Mouse (Mus musculus): ENCODE measurements around the gene Slc35e1. TPM values are rescaled to one million over a fixed set of nuclear protein-coding genes. Genes with fewer than 3 reads are reported as not detected.

Slc35e1 gene
- polyA plus RNA-seq, 1 experiment from 2014 or later: 21.2 TPM

DNA sequence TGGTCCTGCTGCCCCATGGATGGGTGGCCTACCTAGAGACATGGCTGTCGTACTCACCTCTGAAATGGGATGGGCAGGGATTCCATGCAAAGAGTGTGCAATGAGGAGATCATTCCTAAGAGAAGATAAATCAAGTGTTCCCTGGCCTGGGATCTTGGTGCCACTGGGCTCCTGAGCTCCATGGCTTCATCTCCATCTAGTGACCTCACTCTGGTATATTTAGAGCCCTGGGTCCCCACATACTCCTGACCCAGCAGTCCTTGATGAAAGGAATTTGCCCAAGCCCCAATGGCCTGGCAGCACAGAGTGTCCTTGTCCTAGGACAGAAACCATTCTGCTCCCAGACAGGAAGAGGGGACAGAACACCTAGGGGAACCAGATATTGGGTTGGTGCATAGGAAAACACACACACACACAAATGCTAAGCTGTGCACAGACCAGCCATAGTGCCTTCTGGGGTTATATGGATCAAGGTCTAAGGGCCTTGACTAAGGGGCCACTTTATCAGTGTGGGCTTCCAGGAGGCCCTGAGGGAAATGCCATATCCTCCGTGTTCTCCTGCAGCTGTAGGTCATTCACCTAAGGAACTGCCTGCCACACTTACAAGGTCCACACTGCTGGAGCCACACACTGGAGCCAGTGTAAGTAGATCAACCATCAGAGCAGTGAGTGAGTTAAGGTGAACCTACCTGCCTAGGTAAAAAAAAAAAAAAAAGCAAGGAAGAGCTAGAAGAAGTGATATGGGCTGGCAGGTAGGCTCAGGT is 7.3 kb upstream of the Slc35e1 start:
- Histone ChIP-seq H3K9me3 (no peaks in the 10 kb centered on the region), H3K4me2 (no peak overlapping the region), H3K27me3 (no peaks in the 10 kb centered on the region), H3K9ac (no peak overlapping the region), H3K4me1 (0 out of 2 replicates have a peak, but pooled peaks cover 5% of the 10 kb centered on the region), H3K36me3 (replicated peaks) (peaks cover 29% of the 10 kb centered on the region), H3K4me3 (replicated peaks) (no peak overlapping the region), H3K27ac (no peak overlapping the region)
- ATAC-seq (ENCODE audit: low FRiP score): no peak
- WGBS: 93% methylated on average over 2 of the region's 2 CpGs

DNA sequence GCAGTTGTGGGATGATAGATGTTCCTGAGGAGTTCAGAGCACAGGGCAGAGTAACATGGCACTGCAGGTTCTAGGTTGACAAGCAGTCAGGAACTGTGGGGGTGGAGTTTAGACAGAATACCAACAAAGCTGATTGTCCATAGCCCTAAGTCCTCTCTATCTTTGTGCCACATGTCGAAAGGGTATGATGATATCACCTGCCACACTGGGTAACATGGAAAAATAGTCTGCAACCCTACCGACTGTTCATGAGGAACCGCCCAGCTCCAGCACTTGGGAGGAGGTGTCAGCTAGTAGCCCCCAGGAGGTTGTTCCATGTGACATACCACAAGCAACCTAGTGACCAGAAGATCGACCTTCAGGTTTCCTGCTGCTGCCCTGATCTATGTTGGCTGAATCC is 6.1 kb upstream of the Slc35e1 start:
- 94% methylated on average over 4 of the region's 4 CpGs for WGBS
- no peak overlapping the region for H3K4me3 ChIP-seq (replicated peaks)
- no peak overlapping the region for H3K27ac ChIP-seq
- no peak overlapping the region for H3K4me2 ChIP-seq
- ATAC-seq (ENCODE audit: low FRiP score): no peak
- peaks cover 32% of the 10 kb centered on the region for H3K36me3 ChIP-seq (replicated peaks)
- no peaks in the 10 kb centered on the region for H3K27me3 ChIP-seq
- no peaks in the 10 kb centered on the region for H3K9me3 ChIP-seq
- H3K4me1 ChIP-seq: peaks cover 14% of the 10 kb centered on the region
- no peak overlapping the region for H3K9ac ChIP-seq

DNA sequence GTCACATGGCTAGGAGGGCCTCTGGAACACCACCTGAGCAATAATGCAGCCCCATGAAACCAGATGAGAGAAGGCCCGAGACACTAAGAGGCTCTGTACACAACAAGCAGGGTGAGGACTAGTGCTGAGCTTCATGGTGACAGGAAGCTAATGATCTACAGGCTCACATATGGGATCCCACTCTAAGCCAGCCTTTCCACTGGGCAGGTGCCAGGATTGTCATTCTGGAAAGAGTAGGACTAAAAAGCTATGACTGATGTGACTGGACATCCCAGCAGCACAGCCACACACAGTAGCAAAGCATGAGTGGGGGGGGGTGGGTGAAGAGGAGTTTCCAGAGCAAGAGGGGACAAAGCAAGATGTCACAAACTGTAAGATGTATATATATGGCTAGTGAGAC is 5.5 kb upstream of the Slc35e1 start:
- H3K4me3 ChIP-seq (replicated peaks): no peak overlapping the region
- H3K9ac ChIP-seq: no peak overlapping the region
- no peak overlapping the region for H3K4me2 ChIP-seq
- H3K36me3 ChIP-seq (replicated peaks): peaks cover 32% of the 10 kb centered on the region
- no peaks in the 10 kb centered on the region for H3K27me3 ChIP-seq
- ATAC-seq (ENCODE audit: low FRiP score): no peak
- H3K4me1 ChIP-seq: peaks cover 17% of the 10 kb centered on the region
- 96% methylated on average over 1 of the region's 1 CpGs for WGBS
- H3K27ac ChIP-seq: no peak overlapping the region
- no peaks in the 10 kb centered on the region for H3K9me3 ChIP-seq

DNA sequence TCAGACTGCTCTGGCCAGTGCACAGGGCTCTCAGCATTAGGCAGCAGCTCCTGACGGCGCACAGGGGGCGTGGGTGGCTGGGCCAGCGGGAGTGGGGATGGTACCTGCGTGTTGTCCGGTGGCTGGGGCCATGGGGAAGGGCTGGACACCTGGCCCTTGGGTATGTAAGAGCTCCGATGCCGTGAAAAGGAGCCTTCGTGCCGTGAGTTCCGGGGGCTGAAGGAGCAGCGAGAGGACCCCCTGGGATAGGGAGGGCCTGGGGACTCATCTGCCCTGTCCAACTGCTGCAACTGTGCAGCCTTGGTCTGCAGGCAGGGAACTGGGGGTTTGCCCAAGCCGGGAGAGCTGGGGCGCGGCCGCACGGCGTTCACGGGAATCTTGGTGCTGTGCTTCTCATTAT is 3.8 kb upstream of the Slc35e1 start:
- Histone ChIP-seq H3K4me2 (no peak overlapping the region), H3K9me3 (no peaks in the 10 kb centered on the region), H3K27me3 (no peaks in the 10 kb centered on the region), H3K4me3 (replicated peaks) (no peak overlapping the region), H3K4me1 (peaks cover 24% of the 10 kb centered on the region), H3K36me3 (replicated peaks) (peaks cover 32% of the 10 kb centered on the region), H3K9ac (no peak overlapping the region), H3K27ac (no peak overlapping the region)
- ATAC-seq (ENCODE audit: low FRiP score): no peak
- 92% methylated on average over 19 of the region's 19 CpGs for WGBS

- Histone ChIP-seq H3K4me2 (no peak overlapping the region), H3K36me3 (replicated peaks) (peaks cover 32% of the 10 kb centered on the region), H3K27me3 (no peaks in the 10 kb centered on the region), H3K4me3 (replicated peaks) (no peak overlapping the region), H3K27ac (no peak overlapping the region), H3K9me3 (no peaks in the 10 kb centered on the region), H3K4me1 (peaks cover 30% of the 10 kb centered on the region), H3K9ac (no peak overlapping the region)
- ATAC-seq (ENCODE audit: low FRiP score): no peak
- 88% methylated on average over 23 of the region's 23 CpGs for WGBS
Observed at GRCm38 (mm10) chr8:72495411-72496111, 3.1 kb upstream of the Slc35e1 start.

- Histone ChIP-seq H3K9me3 (no peaks in the 10 kb centered on the region), H3K27me3 (no peaks in the 10 kb centered on the region), H3K27ac (0 out of 2 replicates have a peak overlapping the region, but pooled peaks have one; percentile 42), H3K9ac (peak overlapping the region; percentile 68), H3K4me1 (peaks cover 32% of the 10 kb centered on the region), H3K4me3 (replicated peaks) (peak overlapping the region; percentile 92), H3K36me3 (replicated peaks) (peaks cover 40% of the 10 kb centered on the region), H3K4me2 (peak overlapping the region; percentile 80)
- ATAC-seq (ENCODE audit: low FRiP score): no peak
- WGBS: 13% methylated on average over 8 of the region's 8 CpGs
Observed at GRCm38 (mm10) chr8:72493381-72493780, 967 bp upstream of the Slc35e1 start.

DNA sequence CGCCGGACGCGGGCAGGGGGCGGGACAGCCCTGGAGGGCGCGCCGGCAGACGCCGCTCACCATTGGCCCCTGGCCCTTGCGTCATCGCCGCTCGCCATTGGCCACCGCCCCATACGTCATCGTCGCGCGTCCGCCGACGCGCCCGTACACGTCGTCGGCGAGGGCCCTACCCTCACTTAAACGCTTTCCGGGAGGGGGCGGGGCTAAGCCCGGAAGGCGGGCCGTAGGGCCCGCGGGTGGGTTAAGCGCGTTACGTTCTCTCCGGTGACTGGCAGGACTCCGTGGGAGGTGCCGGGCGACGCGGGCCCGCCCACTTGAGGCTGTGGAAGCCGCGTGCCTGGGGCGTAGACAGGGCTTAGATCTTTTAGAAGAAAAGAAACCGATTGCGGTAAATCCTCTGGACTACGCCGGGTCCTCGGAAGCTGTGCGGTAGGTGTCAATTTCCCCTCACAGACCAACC is 238 bp upstream of the Slc35e1 start:
- ATAC-seq (ENCODE audit: low FRiP score): peak; percentile 97
- Histone ChIP-seq H3K27me3 (no peaks in the 10 kb centered on the region), H3K4me3 (replicated peaks) (peak overlapping the region; percentile 92), H3K9me3 (no peaks in the 10 kb centered on the region), H3K4me1 (peaks cover 32% of the 10 kb centered on the region), H3K36me3 (replicated peaks) (peaks cover 46% of the 10 kb centered on the region), H3K9ac (peak overlapping the region; percentile 85), H3K27ac (peak overlapping the region; percentile 42), H3K4me2 (peak overlapping the region; percentile 89)
- under 1% methylated on average over 52 of the region's 56 CpGs for WGBS

GRCm38 (mm10) chr8:72491017-72491416 is 1.4 kb downstream of the Slc35e1 start:
- Histone ChIP-seq H3K9me3 (no peaks in the 10 kb centered on the region), H3K4me3 (replicated peaks) (no peak overlapping the region), H3K4me2 (peak overlapping the region; percentile 89), H3K27ac (no peak overlapping the region), H3K36me3 (replicated peaks) (peaks cover 46% of the 10 kb centered on the region), H3K4me1 (peaks cover 32% of the 10 kb centered on the region), H3K9ac (peak overlapping the region; percentile 85; the same call in 1 of the 2 replicates), H3K27me3 (no peaks in the 10 kb centered on the region)
- 87% methylated on average over 2 of the region's 2 CpGs for WGBS
- no peak for ATAC-seq (ENCODE audit: low FRiP score)

- H3K4me1 ChIP-seq: peaks cover 15% of the 10 kb centered on the region
- no peak overlapping the region for H3K27ac ChIP-seq
- ATAC-seq (ENCODE audit: low FRiP score): no peak
- no peak overlapping the region for H3K4me2 ChIP-seq
- H3K9ac ChIP-seq: no peak overlapping the region
- no peaks in the 10 kb centered on the region for H3K27me3 ChIP-seq
- no peak overlapping the region for H3K4me3 ChIP-seq (replicated peaks)
- peaks cover 60% of the 10 kb centered on the region for H3K36me3 ChIP-seq (replicated peaks)
- no peaks in the 10 kb centered on the region for H3K9me3 ChIP-seq
Observed at GRCm38 (mm10) chr8:72487014-72487413, 5.4 kb downstream of the Slc35e1 start.

- H3K9ac ChIP-seq: no peak overlapping the region
- no peaks in the 10 kb centered on the region for H3K27me3 ChIP-seq
- no peak overlapping the region for H3K4me2 ChIP-seq
- H3K27ac ChIP-seq: no peak overlapping the region
- H3K4me3 ChIP-seq (replicated peaks): no peak overlapping the region
- H3K4me1 ChIP-seq: peaks cover 3% of the 10 kb centered on the region; the same call in 1 of the 2 replicates
- ATAC-seq (ENCODE audit: low FRiP score): no peak
- 82% methylated on average over 6 of the region's 6 CpGs for WGBS
- peaks cover 69% of the 10 kb centered on the region for H3K36me3 ChIP-seq (replicated peaks)
- H3K9me3 ChIP-seq: no peaks in the 10 kb centered on the region
Observed at GRCm38 (mm10) chr8:72485456-72486199, 6.8 kb downstream of the Slc35e1 start.

DNA sequence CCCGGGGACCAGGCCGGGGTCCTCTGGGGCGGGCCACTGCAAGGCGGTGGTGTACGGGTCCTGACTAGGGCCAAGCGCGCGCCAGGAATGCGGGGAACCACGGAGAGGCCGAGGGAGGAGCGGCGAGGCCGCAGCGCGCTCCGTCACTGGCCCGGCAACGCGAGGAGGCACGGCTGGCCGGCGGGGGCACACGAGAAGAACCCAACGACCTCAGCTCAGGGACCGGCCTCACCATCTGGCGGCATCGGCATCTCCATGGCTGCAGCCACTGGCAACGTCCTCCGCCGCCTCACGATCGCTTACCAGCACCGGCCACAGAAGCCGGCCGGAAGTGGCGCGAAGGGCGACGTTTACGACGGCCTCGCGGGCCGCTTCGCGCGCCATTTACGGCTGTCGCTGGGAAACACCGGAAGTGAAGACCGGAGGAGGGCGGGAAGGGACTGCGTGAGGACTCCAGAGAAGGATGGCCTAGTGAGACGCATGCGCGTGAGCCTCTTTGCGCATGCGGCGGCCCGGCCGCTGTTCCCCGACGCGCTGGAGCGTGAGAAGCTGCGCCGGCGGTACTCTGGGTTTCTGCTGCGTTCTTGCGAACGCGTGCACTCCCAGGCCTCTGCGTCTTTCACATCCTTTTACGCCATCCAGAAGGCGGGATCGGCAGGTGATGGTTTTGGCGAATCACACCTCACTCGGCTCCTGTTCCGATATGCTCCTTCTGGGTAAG is 17.4 kb downstream of the Slc35e1 start, which contains the start of gene Cherp:
Gene Cherp (minus strand): TSS at position 401 of the 721 bp plus-strand sequence.
- Histone ChIP-seq H3K4me1 (peaks cover 21% of the 10 kb centered on the region), H3K27me3 (no peaks in the 10 kb centered on the region), H3K4me2 (peak within 1 kb of the TSS; percentile 85), H3K9me3 (no peaks in the 10 kb centered on the region), H3K36me3 (replicated peaks) (peaks cover 32% of the 10 kb centered on the region), H3K4me3 (replicated peaks) (peak within 1 kb of the TSS; percentile 94), H3K27ac (peak within 1 kb of the TSS; percentile 89), H3K9ac (peak within 1 kb of the TSS; percentile 85)
- under 1% methylated on average over 80 of the region's 80 CpGs for WGBS
- ATAC-seq (ENCODE audit: low FRiP score): peak; percentile 97
